Comparison of ENCODE assay signal across 7 mouse cellular contexts in genomic region chr8:111027391-111027937, GRCm38 (mm10). TPM values are rescaled to one million over a fixed set of nuclear protein-coding genes. Genes with fewer than 3 reads are reported as not detected.
DNase-seq lines count a peak whose midpoint lies in the region; ATAC-seq and TF ChIP-seq lines count a peak whose summit lies in the region.

No protein-coding gene starts in this region.

- DNase-seq in adrenal gland, postnatal 36 days: peak; percentile 94 to 95
- DNase-seq in heart, adult 2 months: peak; percentile 88 to 89
- DNase-seq in kidney, adult 8-10 months: peak; percentile 90 to 94
- DNase-seq in spleen, postnatal 10 days (ENCODE audit: low spot score in 2 of 2): peak; percentile 76 to 88

- H3K27me3 ChIP-seq in embryonic facial prominence, embryonic 13.5 days: peaks cover 6% of the 10 kb centered on the region
- H3K27me3 ChIP-seq in heart, adult 2 months (ENCODE audit: control insufficient read depth, insufficient read depth, low read length): no peaks in the 10 kb centered on the region
- H3K27me3 ChIP-seq in limb, embryonic 13.5 days: peaks cover 6% of the 10 kb centered on the region; the same call in 1 of the 2 replicates
- peaks cover 4% of the 10 kb centered on the region for H3K27me3 ChIP-seq in midbrain, embryonic 16.5 days (ENCODE audit: control insufficient read depth, insufficient read depth, low read depth, low read length)

- TF ChIP-seq CTCF in heart, adult 2 months (IDR thresholded peaks at IDR 0.05): no peak

- TF ChIP-seq POLR2A in heart, adult 2 months (IDR thresholded peaks at IDR 0.05; ENCODE audit: insufficient read depth, low read depth, low read length): peak; percentile 71

- H3K36me3 ChIP-seq in embryonic facial prominence, embryonic 13.5 days: no peaks in the 10 kb centered on the region
- H3K36me3 ChIP-seq in heart, adult 2 months (ENCODE audit: control insufficient read depth, insufficient read depth, low read length): no peaks in the 10 kb centered on the region
- H3K36me3 ChIP-seq in limb, embryonic 13.5 days: no peaks in the 10 kb centered on the region
- H3K36me3 ChIP-seq in midbrain, embryonic 16.5 days (ENCODE audit: control insufficient read depth, insufficient read depth, low read length): no peaks in the 10 kb centered on the region

- H3K27ac ChIP-seq in embryonic facial prominence, embryonic 13.5 days: no peak overlapping the region
- H3K27ac ChIP-seq in heart, adult 2 months: peak overlapping the region; percentile 71
- H3K27ac ChIP-seq in limb, embryonic 13.5 days: no peak overlapping the region
- peak overlapping the region; percentile 70 for H3K27ac ChIP-seq in midbrain, embryonic 16.5 days (ENCODE audit: low read length)

- intact Hi-C loops in heart, adult 2 months (cut with DNase I): no loop called here

- WGBS in embryonic facial prominence, embryonic 13.5 days: under 1% methylated on average over 31 of the region's 31 CpGs
- WGBS in heart, adult 2 months: under 1% methylated on average over 31 of the region's 31 CpGs
- under 1% methylated on average over 31 of the region's 31 CpGs for WGBS in limb, embryonic 13.5 days
- WGBS in midbrain, embryonic 16.5 days: under 1% methylated on average over 31 of the region's 31 CpGs

- peak overlapping the region; percentile 80 for H3K4me3 ChIP-seq in embryonic facial prominence, embryonic 13.5 days
- H3K4me3 ChIP-seq in heart, adult 2 months: peak overlapping the region; percentile 69
- peak overlapping the region; percentile 68 for H3K4me3 ChIP-seq in limb, embryonic 13.5 days
- peak overlapping the region; percentile 64 for H3K4me3 ChIP-seq in midbrain, embryonic 16.5 days (ENCODE audit: low read depth, low read length)

- peak overlapping the region; percentile 85 for H3K9ac ChIP-seq in embryonic facial prominence, embryonic 13.5 days
- peak overlapping the region; percentile 85 for H3K9ac ChIP-seq in heart, adult 2 months (ENCODE audit: low read depth, low read length)
- H3K9ac ChIP-seq in limb, embryonic 13.5 days: peak overlapping the region; percentile 76
- peak overlapping the region; percentile 66 for H3K9ac ChIP-seq in midbrain, embryonic 16.5 days (ENCODE audit: low read depth, low read length)

- H3K4me2 ChIP-seq in embryonic facial prominence, embryonic 13.5 days: peak overlapping the region; percentile 72
- peak overlapping the region; percentile 83 for H3K4me2 ChIP-seq in limb, embryonic 13.5 days (replicated peaks)
- peak overlapping the region; percentile 88 for H3K4me2 ChIP-seq in midbrain, embryonic 16.5 days (ENCODE audit: low read length)

- no peak for TF ChIP-seq EP300 in heart, adult 2 months (IDR thresholded peaks at IDR 0.05; ENCODE audit: insufficient read depth, low read depth, low read length)

- H3K4me1 ChIP-seq in embryonic facial prominence, embryonic 13.5 days: no peaks in the 10 kb centered on the region
- H3K4me1 ChIP-seq in heart, adult 2 months (ENCODE audit: control insufficient read depth, insufficient read depth, low read length): no peaks in the 10 kb centered on the region
- H3K4me1 ChIP-seq in limb, embryonic 13.5 days: 0 out of 2 replicates have a peak, but pooled peaks cover 5% of the 10 kb centered on the region
- H3K4me1 ChIP-seq in midbrain, embryonic 16.5 days (ENCODE audit: control insufficient read depth, insufficient read depth, low read length): peaks cover 8% of the 10 kb centered on the region

- H3K9me3 ChIP-seq in embryonic facial prominence, embryonic 13.5 days: no peaks in the 10 kb centered on the region
- H3K9me3 ChIP-seq in limb, embryonic 13.5 days: no peaks in the 10 kb centered on the region
- H3K9me3 ChIP-seq in midbrain, embryonic 16.5 days (replicated peaks; ENCODE audit: control insufficient read depth, low read length, poor library complexity, severe bottlenecking): no peaks in the 10 kb centered on the region

- no peaks in the 10 kb centered on the region for H3K79me2 ChIP-seq in heart, adult 2 months (replicated peaks; ENCODE audit: control insufficient read depth, insufficient read depth, low read length)

- peak; percentile 82; the same call in 1 of the 2 replicates for ATAC-seq in embryonic facial prominence, embryonic 13.5 days (ENCODE audit: insufficient number of reproducible peaks, insufficient read depth, low FRiP score, low TSS enrichment, low read depth)
- peak; percentile 64 for ATAC-seq in limb, embryonic 13.5 days (ENCODE audit: low FRiP score, low read depth)
- ATAC-seq in midbrain, embryonic 16.5 days: peak; percentile 94

RNA-seq across cellular contexts. Expression of gene Ddx19b, which starts 4.1 kb away (rescaled TPM):
- total RNA-seq in adrenal gland, postnatal 36 days (2021): 10 to 100 TPM; 11.8 to 12.5 TPM
- polyA plus RNA-seq in embryonic facial prominence, embryonic 13.5 days (2015; fragmentation: Nextera tagmentation; extraction: Ambion mirVana): 4.3 and 5.8 TPM in 2 replicates
- 10 to 100 TPM; 10.3 TPM for total RNA-seq in heart, adult 2 months (2021)
- 3.2 and 6.2 TPM in 2 replicates for polyA plus RNA-seq in heart, adult 2 months (2012; rRNA removed)
- 4.0 and 4.1 TPM in 2 replicates for polyA plus RNA-seq in limb, embryonic 13.5 days (2015; fragmentation: Nextera tagmentation; extraction: Ambion mirVana)
- 7.2 and 7.9 TPM in 2 replicates for polyA plus RNA-seq in midbrain, embryonic 16.5 days (2015; fragmentation: Nextera tagmentation; extraction: Ambion mirVana)

RNA-seq across cellular contexts. Expression of gene Aars, which starts 5.5 kb away (rescaled TPM):
- 100 to 1,000 TPM; 114 to 165 TPM for total RNA-seq in adrenal gland, postnatal 36 days (2021)
- 54.2 and 54.8 TPM in 2 replicates for polyA plus RNA-seq in embryonic facial prominence, embryonic 13.5 days (2015; fragmentation: Nextera tagmentation; extraction: Ambion mirVana)
- 10 to 100 TPM; 31.9 to 38.1 TPM for total RNA-seq in heart, adult 2 months (2021)
- polyA plus RNA-seq in heart, adult 2 months (2012; rRNA removed): 19.4 and 28.3 TPM in 2 replicates
- 53.8 and 54.5 TPM in 2 replicates for polyA plus RNA-seq in limb, embryonic 13.5 days (2015; fragmentation: Nextera tagmentation; extraction: Ambion mirVana)
- polyA plus RNA-seq in midbrain, embryonic 16.5 days (2015; fragmentation: Nextera tagmentation; extraction: Ambion mirVana): 87.9 and 91.6 TPM in 2 replicates

RNA-seq across cellular contexts. Expression of gene Exosc6, which starts 28.7 kb away (rescaled TPM):
- not detected for total RNA-seq in adrenal gland, postnatal 36 days (2021)
- polyA plus RNA-seq in embryonic facial prominence, embryonic 13.5 days (2015; fragmentation: Nextera tagmentation; extraction: Ambion mirVana): 9.3 and 14.6 TPM in 2 replicates
- total RNA-seq in heart, adult 2 months (2021): not detected
- polyA plus RNA-seq in heart, adult 2 months (2012; rRNA removed): not detected in 2 replicates
- polyA plus RNA-seq in limb, embryonic 13.5 days (2015; fragmentation: Nextera tagmentation; extraction: Ambion mirVana): 7.4 and 9.3 TPM in 2 replicates
- not detected in 2 replicates for polyA plus RNA-seq in midbrain, embryonic 16.5 days (2015; fragmentation: Nextera tagmentation; extraction: Ambion mirVana)

RNA-seq across cellular contexts. Expression of gene Ddx19a, which starts 29.9 kb away (rescaled TPM):
- total RNA-seq in adrenal gland, postnatal 36 days (2021): 10 to 100 TPM; 44.1 to 46.8 TPM
- polyA plus RNA-seq in embryonic facial prominence, embryonic 13.5 days (2015; fragmentation: Nextera tagmentation; extraction: Ambion mirVana): 15.6 and 15.7 TPM in 2 replicates
- 10 to 100 TPM; 31.7 to 34.8 TPM for total RNA-seq in heart, adult 2 months (2021)
- polyA plus RNA-seq in heart, adult 2 months (2012; rRNA removed): 18.0 and 29.5 TPM in 2 replicates
- polyA plus RNA-seq in limb, embryonic 13.5 days (2015; fragmentation: Nextera tagmentation; extraction: Ambion mirVana): 16.5 and 16.8 TPM in 2 replicates
- polyA plus RNA-seq in midbrain, embryonic 16.5 days (2015; fragmentation: Nextera tagmentation; extraction: Ambion mirVana): 10.2 and 10.4 TPM in 2 replicates

Comparison
In these comparisons a context has a peak if more than half of its experiments do, and no peak if none do; other contexts are left out.
1. H3K27ac ChIP-seq: peak in heart, adult 2 months (single experiment) and midbrain, embryonic 16.5 days (single experiment); none in embryonic facial prominence, embryonic 13.5 days (single experiment) and limb, embryonic 13.5 days (single experiment).
2. Peak in every context shown above with its lines, with median percentiles within 50 percentile points of each other: DNase-seq, ATAC-seq, H3K4me2 ChIP-seq, H3K4me3 ChIP-seq and H3K9ac ChIP-seq.